Mouse (Mus musculus): ENCODE data around the gene Isoc2b.
"Not testable (repeated sequence)": the region's sequence is repeated elsewhere in the genome, so short reads cannot be mapped to it uniquely, and the experiment has no call there.

Gene Isoc2b

DNA sequence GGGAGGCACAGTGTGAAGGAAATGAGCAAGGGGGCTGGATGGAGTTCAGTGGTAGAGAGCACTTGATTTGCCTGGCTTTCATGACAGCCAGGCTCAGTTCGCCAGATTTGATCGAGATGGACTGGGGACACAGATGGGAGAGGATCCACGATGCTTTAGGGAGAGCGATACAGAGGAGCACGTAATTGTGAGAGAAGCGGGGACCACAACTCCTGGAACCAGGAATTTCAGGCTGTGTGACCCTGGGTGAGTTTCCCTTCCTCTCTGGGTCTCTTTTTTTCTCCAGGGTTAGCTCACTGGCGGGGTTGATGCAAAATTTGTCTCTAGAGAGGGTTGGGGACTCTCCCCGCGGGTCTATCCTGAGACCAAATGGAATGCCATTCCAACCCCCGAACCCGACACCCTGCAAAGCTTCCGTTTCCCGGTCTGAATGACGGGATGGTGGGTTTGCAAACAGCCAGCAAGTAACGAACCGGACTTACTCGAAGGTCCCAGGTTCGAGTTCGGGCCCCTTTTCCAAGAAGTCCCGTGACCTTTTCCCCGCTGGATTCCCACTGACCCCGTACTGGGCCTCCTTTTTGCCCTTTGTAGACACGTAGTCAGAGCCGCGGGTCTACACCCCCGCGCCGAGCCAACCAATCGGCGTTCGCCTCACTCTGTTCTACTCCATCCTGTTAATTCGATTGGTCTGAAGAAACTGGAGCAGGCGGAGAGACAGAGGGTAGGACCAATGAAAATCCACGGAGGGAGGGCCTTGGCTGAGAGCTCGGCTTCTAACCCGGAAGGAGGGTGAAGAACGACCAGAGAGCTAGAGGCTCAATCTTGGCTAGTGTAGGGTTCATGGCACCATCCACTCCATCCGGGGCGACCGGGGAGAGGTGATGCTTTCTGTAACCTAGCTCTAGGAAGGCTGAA lies 4.2 kb downstream of the Isoc2b start:
- in situ Hi-C loops (cut with MboI, MseI), result no loop called here

DNA sequence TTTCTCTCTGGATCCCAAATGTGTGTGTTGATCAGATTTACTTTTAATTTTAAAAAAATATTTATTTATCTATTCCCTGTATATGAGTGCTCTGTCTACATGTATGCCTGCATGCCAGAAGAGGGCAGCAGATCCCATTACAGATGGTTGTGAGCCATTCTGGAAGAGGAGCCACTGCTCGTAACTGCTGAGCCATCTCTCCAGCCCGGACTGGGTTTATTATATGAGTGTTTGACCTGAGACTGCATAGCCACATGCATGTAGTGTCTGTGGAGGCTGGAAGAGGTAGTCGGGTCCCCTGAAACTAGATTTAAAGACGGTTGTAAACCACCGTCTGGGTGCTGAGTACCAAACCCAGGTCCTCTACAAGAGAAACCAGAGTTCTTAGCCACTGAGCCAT lies 5.0 kb downstream of the Isoc2b start:
- in situ Hi-C loops (cut with MboI, MseI), result no loop called here

DNA sequence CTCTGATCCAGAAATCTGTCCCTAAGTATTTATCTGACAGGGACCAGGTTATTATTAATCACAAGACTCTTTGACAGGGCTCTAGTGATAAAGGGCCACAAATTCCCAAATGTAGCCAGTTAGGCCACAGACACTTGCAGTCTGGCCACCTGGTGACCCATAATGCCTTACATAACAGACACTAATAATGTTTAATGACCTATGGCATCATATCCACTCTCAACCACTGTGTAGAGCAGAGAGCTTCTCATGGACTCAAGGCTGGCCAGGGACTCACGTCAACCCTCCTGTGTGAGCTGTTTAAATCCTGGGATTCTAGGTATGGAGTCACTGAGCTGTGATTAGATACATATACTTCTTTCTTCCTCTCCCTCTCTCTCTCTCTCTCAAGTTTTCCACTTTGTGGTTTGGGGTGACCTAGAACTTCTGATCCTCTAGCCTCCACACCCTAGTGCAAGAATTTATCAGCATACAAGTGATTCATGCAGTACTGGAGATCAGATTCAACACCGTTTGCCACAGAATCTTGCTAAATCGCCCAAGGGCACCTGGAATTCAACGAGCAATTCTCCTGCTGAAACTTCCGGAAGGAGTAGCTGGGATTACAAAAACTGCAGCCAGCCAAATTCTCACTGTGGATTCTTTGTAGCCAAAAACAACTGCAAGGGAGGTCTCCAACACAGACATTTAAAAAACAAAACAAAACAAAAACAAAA lies 5.8 kb downstream of the Isoc2b start:
- in situ Hi-C loops (cut with MboI, MseI), result no loop called here

DNA sequence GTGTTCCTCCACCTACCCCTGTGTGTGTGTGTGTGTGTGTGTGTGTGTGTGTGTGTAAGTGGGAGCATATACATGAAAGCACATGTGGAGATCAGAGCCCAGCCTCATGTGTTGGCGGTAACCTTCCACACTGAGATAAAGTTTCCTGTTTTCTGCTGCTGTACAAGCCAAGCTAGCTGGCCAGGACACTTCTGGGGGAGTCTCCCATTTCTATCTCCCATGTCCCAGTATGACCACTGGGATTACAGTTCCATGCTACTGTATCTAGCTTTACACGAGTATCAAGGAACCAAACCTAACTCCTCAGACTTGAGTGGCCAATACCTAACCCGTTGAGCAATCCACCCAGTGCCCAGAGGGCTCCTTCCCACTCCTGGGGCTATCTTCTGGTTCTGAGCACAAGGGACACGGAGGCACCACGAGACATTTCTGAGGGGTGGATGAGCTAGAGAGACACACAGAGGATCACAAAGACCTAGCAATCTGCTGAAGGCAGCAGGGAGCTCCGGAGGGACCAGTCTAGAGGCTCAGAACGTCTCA lies 6.4 kb downstream of the Isoc2b start:
- in situ Hi-C loops (cut with MboI, MseI), result no loop called here

DNA sequence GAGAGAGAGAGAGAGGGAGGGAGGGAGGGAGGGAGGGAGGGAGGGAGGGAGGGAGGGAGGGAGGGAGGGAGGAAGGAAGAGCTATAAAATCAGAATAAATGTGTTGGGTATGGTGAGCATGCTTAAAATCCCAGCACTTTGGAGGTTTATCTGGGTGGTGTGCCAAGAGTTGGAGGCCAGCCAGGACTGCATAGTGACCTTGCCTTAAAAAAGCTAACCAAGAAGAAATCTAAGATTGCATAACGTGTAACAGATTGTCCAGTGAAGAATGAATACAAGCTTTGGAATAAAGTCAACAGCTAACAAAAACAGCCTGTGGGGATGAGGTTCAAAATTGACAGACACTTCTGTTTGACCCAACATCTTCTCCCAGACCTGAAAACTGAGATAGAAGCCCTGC lies 7.0 kb downstream of the Isoc2b start:
- in situ Hi-C loops (cut with MboI, MseI), result no loop called here

DNA sequence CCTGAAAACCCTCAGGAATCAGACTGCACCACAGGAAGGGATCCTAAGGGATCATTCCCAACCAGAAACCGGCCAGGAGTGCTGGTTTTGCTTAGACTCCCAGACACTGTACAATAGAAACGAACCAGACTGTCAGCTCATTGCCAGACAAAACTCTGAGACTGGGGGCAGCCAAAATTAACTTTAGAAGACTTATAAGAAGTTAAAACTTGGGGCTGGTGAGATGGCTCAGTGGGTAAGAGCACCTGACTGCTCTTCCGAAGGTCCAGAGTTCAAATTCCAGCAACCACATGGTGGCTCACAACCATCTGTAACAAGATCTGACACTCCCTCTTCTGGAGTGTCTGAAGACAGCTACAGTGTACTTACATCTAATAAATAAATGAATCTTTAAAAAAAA lies 9.1 kb downstream of the Isoc2b start:
- in situ Hi-C loops (cut with MboI, MseI), result not testable (repeated sequence)

DNA sequence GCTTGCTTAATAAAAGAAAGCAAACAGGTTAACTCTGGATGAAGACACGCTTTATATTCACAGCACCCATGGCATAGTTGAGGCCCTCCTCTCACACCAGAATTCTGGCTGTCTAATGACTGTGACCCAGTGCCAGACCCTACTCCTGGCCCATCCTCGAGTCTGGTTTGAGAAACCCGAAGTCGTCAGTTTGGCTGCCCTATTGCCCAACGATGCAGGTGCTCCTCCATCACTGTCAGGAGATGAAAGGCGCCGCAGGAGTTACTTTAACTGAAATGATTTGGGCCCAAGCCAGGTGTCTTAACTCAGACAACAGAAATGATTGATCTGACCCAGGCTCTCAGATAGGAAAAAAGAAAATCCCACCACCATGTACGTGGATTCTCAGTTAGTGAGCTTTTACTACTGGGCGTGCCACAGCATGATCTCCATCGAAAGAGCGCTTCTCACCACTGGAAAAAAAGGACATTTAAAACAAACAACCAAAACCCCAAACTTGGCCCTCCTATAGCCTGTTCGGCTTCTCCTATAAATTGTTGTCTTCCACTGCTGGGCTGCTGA lies 10.6 kb downstream of the Isoc2b start:
- in situ Hi-C loops (cut with MboI, MseI), result no loop called here

DNA sequence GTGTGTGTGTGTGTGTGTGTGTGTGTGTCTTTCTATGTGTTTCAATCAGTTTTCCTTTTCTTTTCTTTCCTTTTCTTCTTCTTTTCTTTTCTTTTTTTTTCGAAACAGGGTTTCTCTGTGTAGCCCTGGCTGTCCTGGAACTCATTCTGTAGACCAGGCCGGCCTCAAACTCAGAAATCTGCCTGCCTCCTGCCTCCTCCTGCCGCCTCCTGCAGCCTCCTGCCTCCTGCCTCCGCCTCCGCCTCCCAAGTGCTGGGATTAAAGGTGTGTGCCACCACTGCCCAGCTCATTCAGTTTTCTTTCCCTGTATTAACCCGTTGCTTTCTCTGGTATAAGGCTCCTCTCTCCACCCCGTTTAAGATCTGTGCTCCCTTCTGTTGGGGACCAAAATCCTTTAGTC lies 12.7 kb downstream of the Isoc2b start:
- in situ Hi-C loops (cut with MboI, MseI), result no loop called here

DNA sequence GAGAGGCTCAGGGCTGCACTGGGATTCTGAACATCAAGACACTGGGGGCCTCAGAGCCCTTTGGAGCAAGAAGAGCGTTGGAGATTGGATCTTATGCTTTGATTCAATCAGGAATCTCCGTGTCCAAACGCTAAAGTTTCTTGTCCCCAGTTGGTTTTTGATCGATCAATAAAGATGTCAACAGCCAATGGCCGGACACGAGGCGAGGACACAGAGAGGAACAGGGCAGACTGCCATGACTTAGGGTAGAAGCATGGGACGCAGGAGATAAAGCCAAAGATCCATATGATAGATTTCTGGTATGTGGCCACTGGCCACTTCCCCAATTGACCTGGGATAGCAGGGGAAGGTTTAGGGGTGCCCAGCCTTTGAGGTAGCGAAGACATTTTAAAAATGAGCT lies 13.6 kb downstream of the Isoc2b start:
- in situ Hi-C loops (cut with MboI, MseI), result no loop called here

DNA sequence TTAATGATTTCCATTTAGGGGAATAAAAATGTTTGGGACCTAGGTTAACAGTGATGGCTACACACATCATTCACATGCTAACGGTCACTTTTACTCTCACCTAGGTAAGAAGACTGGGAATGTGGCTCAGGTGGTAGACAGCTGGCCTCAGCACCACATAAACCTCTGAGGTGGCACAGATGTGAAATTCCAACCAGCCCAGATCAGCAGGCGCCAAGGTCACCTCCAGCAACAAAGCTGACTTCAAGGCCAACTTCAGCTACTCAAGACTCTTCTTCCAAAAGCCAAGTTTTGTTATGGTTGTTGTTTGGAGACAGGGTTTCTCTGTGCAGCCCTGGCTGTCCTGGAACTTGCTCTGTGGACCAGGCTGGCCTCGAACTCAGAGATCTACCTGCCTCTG lies 16.4 kb downstream of the Isoc2b start:
- in situ Hi-C loops (cut with MboI, MseI), result no loop called here

DNA sequence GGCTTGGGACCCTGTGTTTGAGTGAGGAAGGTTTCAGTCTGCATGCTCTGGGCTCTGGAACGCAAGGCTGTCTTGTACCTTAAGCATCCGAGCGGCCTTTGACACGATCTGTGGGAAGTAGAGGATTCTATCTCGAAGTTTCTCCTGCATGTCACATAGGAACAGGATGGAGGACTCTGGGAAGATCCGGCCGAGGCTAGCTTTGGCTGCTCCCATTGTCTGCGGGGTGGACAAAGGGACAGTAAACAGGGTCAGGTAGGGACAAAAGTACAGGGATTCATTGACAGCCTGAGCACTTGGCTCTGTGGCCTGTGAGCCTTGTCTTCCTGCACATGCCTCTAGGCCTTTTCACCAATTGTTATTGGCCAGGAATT lies 18.8 kb downstream of the Isoc2b start:
- in situ Hi-C loops (cut with MboI, MseI), result no loop called here

DNA sequence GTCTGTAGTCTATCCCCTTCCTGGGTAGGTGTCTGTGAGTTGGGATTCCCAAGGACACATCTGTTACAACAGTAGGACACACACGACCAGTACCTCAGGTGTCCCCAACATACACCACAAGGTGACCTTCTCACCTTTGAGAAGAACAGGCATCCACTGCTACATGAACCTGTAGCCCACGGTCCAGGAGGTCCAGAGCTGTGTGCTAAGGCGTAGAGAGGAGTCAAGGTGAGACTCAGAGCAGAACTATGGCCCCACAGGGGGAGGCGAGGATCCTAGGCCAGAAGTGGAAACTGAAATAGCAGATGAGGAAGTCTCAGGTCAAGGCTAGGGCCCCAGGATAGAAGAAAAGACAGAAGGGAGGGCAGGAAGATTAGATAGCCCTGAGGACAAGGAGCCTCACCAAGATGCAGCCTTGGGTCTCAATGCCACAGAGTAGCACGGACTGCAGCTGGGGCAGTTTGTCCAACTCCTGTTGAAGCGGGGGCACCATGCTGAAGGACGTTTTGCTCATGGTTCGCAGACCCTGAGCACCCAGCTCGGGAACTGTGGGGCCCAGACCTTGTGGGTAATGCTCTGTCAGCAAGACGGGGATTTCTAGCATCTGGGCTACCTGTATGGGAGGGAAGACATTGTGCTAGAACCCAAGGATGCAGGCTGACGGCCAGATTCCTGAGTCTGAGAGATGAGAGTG lies 19.3 kb downstream of the Isoc2b start:
- in situ Hi-C loops (cut with MboI, MseI), result no loop called here

DNA sequence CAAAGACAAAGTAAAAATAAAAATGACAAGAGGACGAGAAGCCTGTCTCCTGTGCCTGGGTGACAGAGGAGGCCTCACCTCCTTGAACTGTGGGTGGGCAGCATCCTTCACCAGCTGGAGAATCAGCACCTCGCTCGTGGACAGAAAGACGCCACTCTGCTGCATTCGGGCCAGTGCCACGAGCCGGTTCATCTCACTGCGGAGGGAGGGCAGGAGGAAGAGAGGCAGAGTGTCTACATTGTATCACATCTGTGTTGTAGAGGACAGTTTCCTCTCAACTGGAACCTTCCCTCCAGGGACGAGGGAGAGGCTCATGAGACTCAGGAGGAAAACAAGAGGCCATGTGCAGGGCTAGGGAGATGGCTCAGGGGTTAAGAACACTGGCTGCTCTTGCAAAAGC lies 20.7 kb downstream of the Isoc2b start:
- in situ Hi-C loops (cut with MboI, MseI), result no loop called here

DNA sequence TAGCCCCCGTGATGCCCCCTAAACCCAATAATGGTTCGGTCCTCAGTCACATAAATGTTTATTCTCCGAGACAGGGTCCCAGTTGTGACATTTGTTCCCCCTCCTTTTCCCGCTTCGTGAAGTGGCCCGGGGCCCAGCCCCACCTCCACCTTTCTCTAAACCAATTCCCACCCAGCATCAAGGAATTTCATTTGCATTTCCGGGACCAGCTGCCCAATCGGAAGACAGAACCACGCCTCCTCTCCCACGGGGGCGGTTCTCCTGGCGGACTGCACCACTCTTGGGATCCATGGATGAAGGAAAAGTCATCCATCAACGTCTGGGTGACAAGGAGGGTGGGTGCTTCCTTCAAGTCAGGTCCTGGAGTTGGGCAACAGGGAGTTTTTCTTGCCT lies 25.1 kb downstream of the Isoc2b start:
- in situ Hi-C loops (cut with MboI, MseI), result no loop called here

DNA sequence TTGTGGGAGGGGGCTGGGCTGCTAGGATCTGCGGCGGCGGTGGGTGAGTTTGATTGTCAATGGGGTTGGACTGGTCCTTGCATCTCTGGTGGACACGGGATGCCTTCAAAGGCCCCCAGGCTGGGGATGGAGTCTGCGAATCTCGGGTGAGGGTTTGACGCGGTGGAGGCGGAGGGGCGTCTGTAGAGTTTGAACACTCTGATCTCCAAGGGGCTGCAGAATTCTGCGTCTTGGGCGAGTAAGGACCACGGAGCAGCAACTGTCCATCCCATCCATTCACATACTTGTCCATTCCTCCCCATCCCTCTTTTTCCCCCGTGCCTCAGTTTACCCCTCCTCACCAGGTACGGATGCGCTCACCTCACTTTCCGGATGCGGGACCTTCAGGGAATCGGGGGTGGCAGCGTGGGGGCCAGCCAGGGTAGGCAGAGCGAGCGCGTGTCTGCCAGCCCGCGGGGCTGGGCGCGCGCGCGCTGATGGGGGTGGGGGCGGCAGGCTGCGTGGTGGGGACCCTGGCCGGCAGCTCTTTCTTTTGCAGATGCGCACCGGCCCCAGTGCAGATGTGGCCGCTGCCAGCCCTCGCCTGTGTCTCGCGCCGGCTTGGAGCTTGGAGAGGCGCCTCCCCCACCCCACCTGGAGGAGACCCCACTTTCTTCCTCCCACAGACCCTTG lies 25.7 kb downstream of the Isoc2b start, which contains the start of gene Shisa7:
TSS of gene Shisa7 (minus strand) at position 452 of the 672 bp plus-strand sequence.
- in situ Hi-C loops (cut with MboI, MseI), result no loop called here

DNA sequence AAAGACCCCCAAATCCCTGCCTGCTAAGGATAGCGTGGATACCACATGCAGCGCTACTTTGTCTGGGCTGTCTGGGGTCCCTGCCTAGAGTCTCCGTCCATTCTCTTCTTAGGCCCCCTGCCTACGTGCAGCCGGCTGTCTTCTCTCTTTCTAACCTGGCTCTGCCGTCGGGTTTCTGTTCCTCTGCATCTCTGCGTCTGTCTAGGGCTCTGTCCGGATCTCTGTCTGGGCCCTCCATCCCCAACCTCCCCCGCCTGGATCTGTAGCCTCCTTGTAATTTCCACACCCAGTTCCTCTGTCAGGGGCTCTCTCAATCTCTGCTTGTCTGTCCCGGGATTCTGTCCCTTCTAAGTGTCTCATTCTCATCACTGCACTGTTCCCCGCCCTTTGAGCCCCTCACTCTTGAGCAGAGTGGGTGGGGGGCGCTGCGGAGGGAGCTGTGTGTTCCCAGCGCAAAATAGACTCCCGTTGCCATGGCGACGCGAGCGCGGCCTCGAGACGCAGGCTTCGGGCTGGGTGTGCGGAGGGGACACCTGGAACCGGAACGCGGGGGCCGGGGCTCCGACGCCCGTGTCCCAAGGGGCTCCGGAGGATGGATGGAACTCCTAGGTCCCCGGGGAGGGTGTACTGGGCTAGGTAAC lies 26.3 kb downstream of the Isoc2b start:
- in situ Hi-C loops (cut with MboI, MseI), result no loop called here

DNA sequence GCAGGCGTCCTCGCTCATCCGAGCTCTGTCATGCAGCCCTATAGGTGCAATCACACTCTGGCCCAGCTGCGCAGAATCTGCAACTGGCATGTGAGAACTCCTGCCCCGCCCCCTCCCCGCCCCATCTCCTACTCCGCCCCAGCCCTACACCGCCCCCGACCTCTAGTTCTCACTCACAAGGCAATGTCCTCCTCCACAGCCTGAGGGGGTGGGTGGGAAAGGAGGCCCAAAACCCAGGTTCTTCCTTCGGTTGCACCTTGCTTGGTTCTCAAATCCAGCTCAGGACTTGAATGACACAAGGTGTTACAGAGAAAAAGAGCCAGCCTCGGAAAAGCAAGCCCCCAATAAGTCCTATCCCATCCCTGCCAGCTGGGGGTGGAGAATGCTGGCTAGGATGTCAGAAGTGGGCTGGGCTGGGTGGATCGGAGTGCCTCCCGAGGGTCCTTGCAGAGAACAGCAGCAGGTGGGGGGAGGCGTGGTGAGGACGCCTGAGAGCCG lies 27.4 kb downstream of the Isoc2b start:
- in situ Hi-C loops (cut with MboI, MseI), result no loop called here

DNA sequence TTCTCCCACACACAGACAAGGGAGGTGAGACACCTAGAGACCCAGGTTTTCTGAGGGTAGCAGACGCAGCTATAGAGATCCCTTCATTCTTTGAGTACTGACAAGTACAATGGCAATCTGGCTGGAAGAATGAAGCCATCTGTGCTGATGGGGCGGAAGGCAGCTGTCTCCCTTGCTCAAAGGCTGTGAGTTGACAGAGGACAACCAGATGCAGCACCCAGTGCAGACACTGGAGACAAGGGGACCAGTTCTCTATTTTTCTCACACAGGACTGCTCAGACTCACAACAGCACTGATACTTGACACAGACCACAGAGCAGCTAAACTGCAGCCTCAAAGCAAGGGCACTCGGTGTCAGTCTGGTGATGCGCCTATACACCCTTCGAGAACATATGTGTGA lies 28.0 kb downstream of the Isoc2b start:
- in situ Hi-C loops (cut with MboI, MseI), result no loop called here

DNA sequence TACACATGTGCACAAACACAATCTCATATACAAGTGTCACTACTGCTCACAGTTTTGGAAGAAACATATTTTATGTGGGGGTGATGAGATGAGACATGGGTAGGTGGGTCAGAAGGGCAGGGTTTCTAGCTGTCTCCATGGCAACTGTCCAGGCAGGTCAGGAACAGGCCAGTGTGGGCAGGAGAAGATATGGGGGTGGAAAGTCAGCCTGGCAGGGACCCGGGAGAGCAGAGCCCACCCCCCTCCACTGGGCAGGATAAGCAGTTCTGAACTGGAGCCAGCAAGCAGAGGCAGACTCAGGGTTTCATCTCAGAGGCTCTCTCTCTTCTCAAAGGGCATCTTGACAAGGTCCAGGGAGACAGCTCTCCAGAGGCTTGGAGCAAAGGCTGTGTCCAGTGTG lies 32.4 kb downstream of the Isoc2b start:
- in situ Hi-C loops (cut with MboI, MseI), result no loop called here

DNA sequence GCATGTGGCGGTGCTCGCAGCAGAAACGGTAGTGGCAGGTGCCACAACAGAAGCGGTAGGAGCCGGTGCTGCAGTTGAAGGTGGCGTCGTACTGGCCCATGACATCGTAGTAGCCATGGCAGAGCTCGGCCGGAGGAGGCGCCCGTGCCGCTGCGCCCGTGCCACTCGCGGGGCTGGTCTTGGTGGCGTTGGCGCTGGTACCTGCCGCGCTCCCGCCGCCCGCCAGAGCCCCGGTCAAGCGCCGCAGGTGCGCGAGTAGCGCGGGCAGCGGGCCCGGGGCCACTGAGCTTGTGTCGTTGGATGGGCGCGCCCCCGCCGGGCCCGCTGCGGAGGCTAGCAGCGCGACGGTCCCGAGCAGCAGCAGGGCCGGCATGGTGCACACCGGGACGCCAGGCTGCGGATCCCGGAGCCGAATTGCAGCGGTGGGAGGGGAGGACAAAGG lies 33.7 kb downstream of the Isoc2b start:
- in situ Hi-C loops (cut with MboI, MseI), result no loop called here
